Mouse (Mus musculus): ENCODE measurements around the gene Zfp37. TPM values are rescaled to one million over a fixed set of nuclear protein-coding genes. Genes with fewer than 3 reads are reported as not detected.

Zfp37 gene
- 0.47 TPM for polyA plus RNA-seq (2012; fragmentation: generic; extraction: Trizol)
- long read RNA-seq, experiment 1, partial matches to known transcripts: 0 of 2 reads
- long read RNA-seq, experiment 1, other reads (novel, unspliced or antisense): 0 of 2 reads
- long read RNA-seq, experiment 2, transcript Zfp37-206 (4 exons, 2,017 nt): major isoform, 12 of 20 reads
- long read RNA-seq, experiment 2, transcript Zfp37-205 (4 exons, 1,776 nt): minor isoform, 5 of 20 reads
- long read RNA-seq, experiment 2, partial matches to known transcripts: 0 of 20 reads
- long read RNA-seq, experiment 2, other reads (novel, unspliced or antisense): 1 of 20 reads

GRCm38 (mm10) chr4:62230769-62231168 is at the start of gene Zfp37:
Zfp37 (minus strand) TSS chr4:62231047.
- H3ac ChIP-seq (ENCODE audit: control insufficient read depth, insufficient read length, low read depth): no peak within 1 kb of the TSS
- H3K36me3 ChIP-seq (ENCODE audit: control insufficient read depth, insufficient read depth): no peaks in the 10 kb centered on the region
- H3K79me2 ChIP-seq (ENCODE audit: control insufficient read depth, insufficient read depth): no peaks in the 10 kb centered on the region
- H3K27me3 ChIP-seq (ENCODE audit: control insufficient read depth, insufficient read depth, insufficient read length): no peaks in the 10 kb centered on the region
- TF ChIP-seq MYOG (IDR thresholded peaks at IDR 0.05; ENCODE audit: control insufficient read depth, extremely low read depth, insufficient read length): no peak
- no peak for TF ChIP-seq FOSL1 (IDR thresholded peaks at IDR 0.05; ENCODE audit: insufficient read depth, low read length, poor library complexity, severe bottlenecking)
- H3K79me3 ChIP-seq (ENCODE audit: low read depth): no peaks in the 10 kb centered on the region
- no peak within 1 kb of the TSS for H3K4me3 ChIP-seq (ENCODE audit: insufficient read depth, poor library complexity, severe bottlenecking)

DNA sequence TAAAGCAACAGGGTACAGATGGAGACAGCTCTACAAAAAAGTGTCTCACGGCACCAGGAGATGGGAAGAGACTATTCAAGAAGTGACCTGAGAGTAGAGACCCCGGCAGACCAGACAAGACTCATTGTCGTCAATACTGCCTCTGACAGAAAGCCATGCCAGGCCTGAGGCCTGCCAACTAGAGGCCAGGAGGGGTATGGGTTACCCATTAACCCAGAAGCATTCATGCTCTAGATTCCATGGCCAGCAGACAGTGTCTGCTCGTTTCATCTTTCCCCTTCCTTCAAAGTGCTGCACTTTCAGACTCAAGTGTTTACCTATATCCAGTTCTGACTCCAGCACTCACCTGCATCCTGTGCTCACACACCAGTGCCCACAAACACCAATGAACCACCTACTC is 47.2 kb upstream of the Zfp37 start:
- Histone ChIP-seq H3K36me3 (ENCODE audit: control insufficient read depth, insufficient read depth) (no peaks in the 10 kb centered on the region), H3K4me3 (ENCODE audit: insufficient read depth, poor library complexity, severe bottlenecking) (no peak overlapping the region)
- TF ChIP-seq MAX (IDR thresholded peaks at IDR 0.05): no peak
- TF ChIP-seq MYOD1 (IDR thresholded peaks at IDR 0.05; ENCODE audit: control insufficient read depth, insufficient read length, low read depth): no peak
- TF ChIP-seq MYOG (IDR thresholded peaks at IDR 0.05; ENCODE audit: control insufficient read depth, extremely low read depth, insufficient read length): no peak
- no peak for TF ChIP-seq USF1 (IDR thresholded peaks at IDR 0.05; ENCODE audit: low read depth)
- TF ChIP-seq CEBPB (IDR thresholded peaks at IDR 0.05; ENCODE audit: low read depth): no peak
- no peak for TF ChIP-seq FOSL1 (IDR thresholded peaks at IDR 0.05; ENCODE audit: insufficient read depth, low read length, poor library complexity, severe bottlenecking)
- TF ChIP-seq CTCF (IDR thresholded peaks at IDR 0.05; ENCODE audit: control insufficient read depth, insufficient read depth, insufficient read length): no peak

DNA sequence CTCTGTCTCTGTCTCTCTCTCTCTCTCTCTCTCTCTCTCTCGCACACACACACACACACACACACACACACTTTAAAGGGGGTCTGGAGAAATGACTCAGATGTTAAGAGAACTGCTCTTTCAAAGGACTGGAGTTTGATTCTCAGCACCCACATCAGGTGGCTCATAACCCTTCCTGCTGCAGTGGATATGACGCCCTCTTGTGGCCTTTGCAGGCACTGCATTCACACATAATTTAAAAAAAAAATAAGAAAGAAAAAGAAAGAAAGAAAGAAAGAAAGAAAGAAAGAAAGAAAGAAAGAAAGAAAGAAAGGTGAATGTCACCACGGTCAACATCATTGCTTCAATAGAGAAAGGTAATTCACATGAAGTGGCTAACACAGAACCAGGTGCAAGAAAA is 46.4 kb upstream of the Zfp37 start:
- TF ChIP-seq MYOD1 (IDR thresholded peaks at IDR 0.05; ENCODE audit: control insufficient read depth, insufficient read length, low read depth) (no peak), CTCF (IDR thresholded peaks at IDR 0.05; ENCODE audit: control insufficient read depth, insufficient read depth, insufficient read length) (no peak), CEBPB (IDR thresholded peaks at IDR 0.05; ENCODE audit: low read depth) (no peak), FOSL1 (IDR thresholded peaks at IDR 0.05; ENCODE audit: insufficient read depth, low read length, poor library complexity, severe bottlenecking) (no peak), MAX (IDR thresholded peaks at IDR 0.05) (no peak), MYOG (IDR thresholded peaks at IDR 0.05; ENCODE audit: control insufficient read depth, extremely low read depth, insufficient read length) (no peak), USF1 (IDR thresholded peaks at IDR 0.05; ENCODE audit: low read depth) (no peak)

More for the DNA sequence above, 47.2 kb upstream of the Zfp37 start:
- Histone ChIP-seq H3K79me3 (ENCODE audit: low read depth) (no peaks in the 10 kb centered on the region), H3K27me3 (ENCODE audit: control insufficient read depth, insufficient read depth, insufficient read length) (no peaks in the 10 kb centered on the region), H3ac (ENCODE audit: control insufficient read depth, insufficient read length, low read depth) (no peak overlapping the region), H3K79me2 (ENCODE audit: control insufficient read depth, insufficient read depth) (no peaks in the 10 kb centered on the region)

GRCm38 (mm10) chr4:62276642-62277041 is 45.8 kb upstream of the Zfp37 start:
- TF ChIP-seq CEBPB (IDR thresholded peaks at IDR 0.05; ENCODE audit: low read depth) (no peak), CTCF (IDR thresholded peaks at IDR 0.05; ENCODE audit: control insufficient read depth, insufficient read depth, insufficient read length) (no peak), USF1 (IDR thresholded peaks at IDR 0.05; ENCODE audit: low read depth) (no peak), FOSL1 (IDR thresholded peaks at IDR 0.05; ENCODE audit: insufficient read depth, low read length, poor library complexity, severe bottlenecking) (no peak), MAX (IDR thresholded peaks at IDR 0.05) (no peak)
- H3K27me3 ChIP-seq (ENCODE audit: control insufficient read depth, insufficient read depth, insufficient read length): no peaks in the 10 kb centered on the region
- H3K79me2 ChIP-seq (ENCODE audit: control insufficient read depth, insufficient read depth): no peaks in the 10 kb centered on the region
- H3K4me3 ChIP-seq (ENCODE audit: insufficient read depth, poor library complexity, severe bottlenecking): no peak overlapping the region
- H3K79me3 ChIP-seq (ENCODE audit: low read depth): no peaks in the 10 kb centered on the region
- no peaks in the 10 kb centered on the region for H3K36me3 ChIP-seq (ENCODE audit: control insufficient read depth, insufficient read depth)
- H3ac ChIP-seq (ENCODE audit: control insufficient read depth, insufficient read length, low read depth): no peak overlapping the region

More for the DNA sequence above, 46.4 kb upstream of the Zfp37 start:
- Histone ChIP-seq H3K36me3 (ENCODE audit: control insufficient read depth, insufficient read depth) (no peaks in the 10 kb centered on the region), H3K79me3 (ENCODE audit: low read depth) (no peaks in the 10 kb centered on the region), H3K4me3 (ENCODE audit: insufficient read depth, poor library complexity, severe bottlenecking) (no peak overlapping the region), H3ac (ENCODE audit: control insufficient read depth, insufficient read length, low read depth) (no peak overlapping the region), H3K79me2 (ENCODE audit: control insufficient read depth, insufficient read depth) (no peaks in the 10 kb centered on the region), H3K27me3 (ENCODE audit: control insufficient read depth, insufficient read depth, insufficient read length) (no peaks in the 10 kb centered on the region)

DNA sequence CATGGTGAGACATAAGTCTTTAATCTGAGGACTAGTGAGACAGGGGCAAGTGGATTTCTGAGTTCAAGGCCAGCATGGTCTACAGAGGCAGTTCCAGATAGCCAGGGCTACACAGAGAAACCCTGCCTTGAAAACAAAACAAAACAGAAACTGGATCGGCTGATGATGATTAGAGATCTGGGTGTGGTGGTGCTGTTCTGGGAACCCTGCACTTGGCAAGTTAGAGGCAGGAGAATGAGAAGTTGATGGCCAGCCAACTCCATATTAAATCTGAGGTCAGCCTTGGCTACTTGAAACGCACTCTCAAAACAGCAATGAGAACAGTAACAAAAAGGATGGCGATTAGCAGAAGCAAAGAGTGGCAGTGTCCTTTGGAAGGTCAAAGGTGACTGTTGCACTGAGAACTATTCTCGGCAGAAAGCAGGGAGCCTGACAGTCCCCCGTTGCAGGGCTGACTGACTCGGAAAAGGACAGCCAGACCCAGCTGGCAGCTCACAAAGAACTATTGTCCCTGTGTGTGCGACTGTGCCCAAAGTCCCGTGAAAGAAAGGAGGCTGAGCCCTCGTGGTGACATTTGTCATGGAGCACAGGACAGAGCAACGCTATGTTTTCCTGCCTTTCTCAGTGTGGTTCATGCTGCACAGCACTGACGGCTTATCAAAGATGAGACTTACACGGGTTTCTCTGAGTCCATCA is 44.1 kb upstream of the Zfp37 start:
- Histone ChIP-seq H3K79me2 (ENCODE audit: control insufficient read depth, insufficient read depth) (no peaks in the 10 kb centered on the region), H3K79me3 (ENCODE audit: low read depth) (no peaks in the 10 kb centered on the region), H3K27me3 (ENCODE audit: control insufficient read depth, insufficient read depth, insufficient read length) (no peaks in the 10 kb centered on the region), H3K36me3 (ENCODE audit: control insufficient read depth, insufficient read depth) (no peaks in the 10 kb centered on the region), H3K4me3 (ENCODE audit: insufficient read depth, poor library complexity, severe bottlenecking) (no peak overlapping the region), H3ac (ENCODE audit: control insufficient read depth, insufficient read length, low read depth) (no peak overlapping the region)
- TF ChIP-seq CTCF (IDR thresholded peaks at IDR 0.05; ENCODE audit: control insufficient read depth, insufficient read depth, insufficient read length): no peak
- no peak for TF ChIP-seq MAX (IDR thresholded peaks at IDR 0.05)
- TF ChIP-seq FOSL1 (IDR thresholded peaks at IDR 0.05; ENCODE audit: insufficient read depth, low read length, poor library complexity, severe bottlenecking): no peak
- TF ChIP-seq MYOD1 (IDR thresholded peaks at IDR 0.05; ENCODE audit: control insufficient read depth, insufficient read length, low read depth): no peak
- TF ChIP-seq CEBPB (IDR thresholded peaks at IDR 0.05; ENCODE audit: low read depth): no peak

GRCm38 (mm10) chr4:62273916-62274315 is 43.1 kb upstream of the Zfp37 start:
- no peaks in the 10 kb centered on the region for H3K79me2 ChIP-seq (ENCODE audit: control insufficient read depth, insufficient read depth)
- no peaks in the 10 kb centered on the region for H3K79me3 ChIP-seq (ENCODE audit: low read depth)
- H3ac ChIP-seq (ENCODE audit: control insufficient read depth, insufficient read length, low read depth): no peak overlapping the region
- H3K36me3 ChIP-seq (ENCODE audit: control insufficient read depth, insufficient read depth): no peaks in the 10 kb centered on the region
- H3K27me3 ChIP-seq (ENCODE audit: control insufficient read depth, insufficient read depth, insufficient read length): no peaks in the 10 kb centered on the region
- TF ChIP-seq MYOD1 (IDR thresholded peaks at IDR 0.05; ENCODE audit: control insufficient read depth, insufficient read length, low read depth): no peak
- no peak for TF ChIP-seq MAX (IDR thresholded peaks at IDR 0.05)
- no peak for TF ChIP-seq MYOG (IDR thresholded peaks at IDR 0.05; ENCODE audit: control insufficient read depth, extremely low read depth, insufficient read length)
- no peak for TF ChIP-seq CEBPB (IDR thresholded peaks at IDR 0.05; ENCODE audit: low read depth)
- TF ChIP-seq FOSL1 (IDR thresholded peaks at IDR 0.05; ENCODE audit: insufficient read depth, low read length, poor library complexity, severe bottlenecking): no peak
- TF ChIP-seq USF1 (IDR thresholded peaks at IDR 0.05; ENCODE audit: low read depth): no peak
- no peak for TF ChIP-seq CTCF (IDR thresholded peaks at IDR 0.05; ENCODE audit: control insufficient read depth, insufficient read depth, insufficient read length)
- H3K4me3 ChIP-seq (ENCODE audit: insufficient read depth, poor library complexity, severe bottlenecking): no peak overlapping the region
